Mouse (Mus musculus) liver, adult 2 months (tissue): ENCODE measurements at regions not wholly inside any gene's neighbourhood (a gene's known extent, or its start where the extent isn't known, plus 50 kb on each side); places are given as distances from the start of the nearest gene placed in this dataset.

Source experiments
- CTCF ChIP-seq: fragments of 200-500 bp; IDR thresholded peaks from 2 replicates; pipeline ENCODE4 v1.5.1; 2011; ENCODE audit warnings: low read depth, low read length, control low read depth
- POLR2A ChIP-seq: fragments of 200-500 bp; IDR thresholded peaks from 2 replicates; pipeline ENCODE4 v1.6.1; 2011; ENCODE audit warnings: low read length, control low read depth; ENCODE audit not compliant: insufficient read depth; ENCODE audit errors: extremely low read depth

DNA sequence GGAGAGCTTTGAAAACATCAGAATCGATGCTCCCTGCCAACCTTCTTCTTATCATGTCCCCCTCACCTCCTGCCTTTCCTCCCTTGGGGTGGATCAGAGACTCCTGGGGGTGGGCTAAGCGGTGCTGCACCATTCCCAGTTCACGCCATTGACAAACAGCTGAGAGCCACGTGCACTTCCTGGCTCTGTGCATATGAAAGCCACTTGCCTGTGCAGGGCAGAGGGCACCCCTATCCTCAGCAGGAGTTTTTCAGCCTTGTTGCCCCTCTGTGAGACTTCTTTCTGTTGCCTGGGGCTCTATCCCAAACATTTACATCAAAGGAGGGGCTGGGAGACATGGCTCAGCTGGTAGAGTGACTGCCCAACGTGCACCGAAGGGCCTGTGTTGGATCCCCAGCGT is 531.1 kb upstream of the Tbx3 start:
- TF ChIP-seq CTCF = no peak
- no peak for TF ChIP-seq POLR2A
